Mouse (Mus musculus): Measurements from ENCODE around the gene L2hgdh. TPM values are rescaled to one million over a fixed set of nuclear protein-coding genes. Genes with fewer than 3 reads are reported as not detected.
"Not testable (repeated sequence)": the region's sequence is repeated elsewhere in the genome, so short reads cannot be mapped to it uniquely, and the experiment has no call there.

Gene L2hgdh
- total RNA-seq, 2 experiments from 2014 or later = 12.8 to 14.2 TPM

GRCm38 (mm10) chr12:69674576-69675537, 49.8 kb downstream of the L2hgdh start:
- no peak for DNase-seq (ENCODE audit: low spot score in 2 of 2)

GRCm38 (mm10) chr12:69674176-69674575, 50.5 kb downstream of the L2hgdh start:
- no peak for DNase-seq (ENCODE audit: low spot score in 2 of 2)

DNA sequence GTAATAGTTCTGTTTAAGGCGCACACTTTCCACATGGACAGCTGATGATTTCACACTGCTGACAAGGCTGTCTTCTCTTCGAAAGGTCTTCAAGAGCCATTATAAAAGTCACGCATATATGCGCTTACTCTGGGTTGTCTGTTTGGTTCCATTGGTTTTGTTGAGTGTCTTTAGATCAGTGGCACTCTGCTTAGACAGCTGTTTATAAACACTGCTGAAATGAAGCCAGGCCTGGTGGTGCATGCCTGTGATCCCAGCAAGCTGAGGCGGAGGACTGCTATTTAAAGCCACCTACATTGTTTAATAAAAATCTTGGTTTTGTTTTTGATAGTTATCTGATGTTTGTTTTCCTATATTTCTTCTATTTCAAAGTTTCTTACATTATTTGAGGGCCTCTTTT, 58.0 kb downstream of the L2hgdh start:
- DNase-seq (ENCODE audit: low spot score in 2 of 2) = no peak

DNA sequence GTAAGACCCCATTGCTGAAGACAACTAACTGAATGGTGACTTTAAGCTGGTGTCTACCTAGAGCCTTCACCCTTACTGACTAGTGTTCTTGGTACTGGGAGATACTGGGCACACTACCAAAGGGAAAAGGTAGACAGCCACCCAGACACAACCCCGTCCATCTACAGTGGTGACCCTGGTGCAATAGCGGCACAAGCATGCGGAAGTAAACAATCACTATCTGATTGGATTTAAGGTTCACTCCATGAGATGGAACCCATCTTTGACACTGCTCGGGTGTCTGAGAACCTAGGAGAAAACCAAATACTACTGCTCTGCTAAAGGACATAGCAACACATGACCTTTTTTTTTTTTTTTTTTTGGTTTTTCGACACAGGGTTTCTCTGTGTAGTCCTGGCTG, 63.0 kb downstream of the L2hgdh start:
- no peak for DNase-seq (ENCODE audit: low spot score in 2 of 2)

DNA sequence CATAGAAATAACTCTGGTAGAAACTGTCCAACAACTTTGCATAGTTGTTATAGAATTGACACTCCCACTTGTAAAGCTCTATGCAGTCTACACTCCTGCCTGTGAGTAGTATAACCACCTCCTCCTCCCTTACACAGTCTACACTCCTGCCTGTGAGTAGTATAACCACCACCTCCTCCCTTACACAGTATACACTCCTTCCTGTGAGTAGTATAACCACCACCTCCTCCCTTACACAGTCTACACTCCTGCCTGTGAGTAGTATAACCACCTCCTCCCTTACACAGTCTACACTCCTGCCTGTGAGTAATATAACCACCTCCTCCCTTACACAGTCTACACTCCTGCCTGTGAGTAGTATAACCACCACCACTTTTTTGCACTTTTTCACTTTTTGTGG, 70.7 kb downstream of the L2hgdh start:
- not testable (repeated sequence) for DNase-seq (ENCODE audit: low spot score in 2 of 2)

GRCm38 (mm10) chr12:69649511-69649910, 75.2 kb downstream of the L2hgdh start:
- no peak for DNase-seq (ENCODE audit: low spot score in 2 of 2)

DNA sequence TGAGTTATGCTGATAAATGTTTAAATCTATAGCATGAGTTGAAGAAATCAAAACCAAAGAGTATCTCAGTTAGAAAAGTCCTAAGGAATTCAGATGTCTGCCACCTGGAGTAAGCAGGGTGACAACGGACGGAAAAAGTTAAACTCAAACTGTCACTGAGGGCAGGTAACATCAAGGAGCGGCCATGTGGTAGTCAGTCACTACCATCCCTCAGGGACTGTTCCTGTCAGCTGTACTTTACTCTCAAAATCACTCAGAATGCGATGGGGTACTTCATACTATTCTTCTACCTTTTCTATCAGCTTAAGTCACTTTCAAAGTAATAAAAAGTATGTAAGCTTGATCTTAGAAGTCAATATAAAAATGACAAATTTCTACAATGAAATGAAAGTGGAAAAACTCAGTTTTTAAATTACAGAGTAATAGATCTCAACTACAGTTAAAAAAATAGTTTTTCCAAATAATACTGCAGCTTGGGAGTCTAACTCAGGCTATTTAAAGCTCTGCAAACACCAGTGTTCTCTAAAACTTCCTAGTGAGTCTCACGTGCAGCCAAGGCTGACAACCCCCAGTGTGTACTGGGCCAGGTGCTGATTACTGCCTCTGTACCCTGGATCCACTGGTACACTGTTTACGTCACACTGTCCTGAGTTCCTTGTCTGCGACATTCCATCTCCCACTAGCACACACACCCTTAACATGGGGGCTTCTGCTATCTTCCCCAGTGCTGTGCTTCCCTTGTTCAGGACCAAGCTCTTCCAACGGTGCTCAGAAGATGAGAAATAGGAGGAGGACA, 78.7 kb downstream of the L2hgdh start:
- DNase-seq (ENCODE audit: low spot score in 2 of 2) = no peak

GRCm38 (mm10) chr12:69644877-69645276, 79.8 kb downstream of the L2hgdh start:
- DNase-seq (ENCODE audit: low spot score in 2 of 2) = peak; percentile 43 to 48

GRCm38 (mm10) chr12:69642877-69643276, 81.8 kb downstream of the L2hgdh start:
- DNase-seq (ENCODE audit: low spot score in 2 of 2) = no peak

Small RNAs within 50 kb of the gene (microRNA-seq; reads per million reads assigned to microRNA genes)
- 0 reads per million in 2 experiments for gene Mir681

Other genes starting within 250 kb of the L2hgdh start
- 10 to 100 TPM; 20.6 to 23.0 TPM for gene Vcpkmt, start 141.8 kb downstream of the L2hgdh start, total RNA-seq (2021)
- 10 to 100 TPM; 31.8 to 34.1 TPM for gene Sos2, start 43.0 kb downstream of the L2hgdh start, total RNA-seq (2021)
- 10 to 100 TPM; 22.2 to 29.0 TPM for gene Atp5s, start 77 bp upstream of the L2hgdh start, total RNA-seq (2021)
- gene Cdkl1, start 66.4 kb upstream of the L2hgdh start, total RNA-seq (2021) = 10 to 100 TPM; 25.1 to 27.9 TPM
- 100 to 1,000 TPM; 200 to 201 TPM for gene Atl1, start 167.7 kb upstream of the L2hgdh start, total RNA-seq (2021)
- gene Map4k5, start 168.3 kb upstream of the L2hgdh start, total RNA-seq (2021) = 10 to 100 TPM; 46.1 to 47.5 TPM